Mouse (Mus musculus): ENCODE results near the gene Tcf7l1. TPM values are rescaled to one million over a fixed set of nuclear protein-coding genes. Genes with fewer than 3 reads are reported as not detected.

Tcf7l1 gene
- 14.8 and 16.4 TPM in 2 replicates for polyA plus RNA-seq (2015; fragmentation: Nextera tagmentation; extraction: Ambion mirVana)

GRCm38 (mm10) chr6:72788892-72789699 is at the start of gene Tcf7l1:
Gene Tcf7l1 (minus strand): TSS chr6:72789254.

GRCm38 (mm10) chr6:72616643-72617288 is 172.3 kb downstream of the Tcf7l1 start, which contains the start of gene Tgoln1:
Gene Tgoln1 (minus strand): TSS chr6:72617000.

DNA sequence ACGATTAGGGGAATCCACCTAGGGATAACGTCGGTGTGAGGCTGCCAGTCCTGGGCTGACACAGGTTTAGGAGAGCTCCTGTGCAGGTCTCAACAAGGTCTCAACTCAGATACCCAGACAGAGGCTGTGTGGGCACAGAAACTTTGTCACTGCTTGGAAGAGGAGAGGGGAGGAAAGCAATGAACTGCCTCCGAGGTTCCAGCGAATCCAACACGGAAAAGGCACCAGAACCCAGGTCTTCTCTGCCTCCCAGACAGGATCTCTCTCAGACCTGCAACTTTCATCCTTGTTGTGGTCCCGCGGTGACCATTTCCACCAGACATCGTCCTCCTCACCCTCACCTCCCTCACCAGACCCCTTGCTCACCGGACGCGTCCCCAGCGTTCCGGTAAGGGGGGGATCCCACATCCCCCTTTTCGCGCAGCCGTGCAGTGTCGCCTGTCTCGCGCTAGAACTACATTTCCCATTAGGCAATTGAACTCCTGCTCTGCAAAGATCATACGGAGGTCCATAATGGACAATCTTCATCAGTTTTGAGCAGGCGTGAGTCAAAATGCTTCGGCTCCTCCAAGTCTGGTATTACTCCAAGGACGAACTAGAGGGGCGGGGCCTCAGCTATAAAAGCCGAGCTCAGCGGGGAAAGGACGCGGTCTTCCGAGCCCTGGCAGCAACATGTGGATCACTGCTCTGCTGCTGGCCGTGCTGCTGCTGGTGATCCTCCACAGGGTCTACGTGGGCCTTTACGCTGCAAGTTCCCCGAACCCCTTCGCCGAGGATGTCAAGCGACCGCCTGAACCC is 190.9 kb downstream of the Tcf7l1 start, which contains the start of the genes Elmod3 and Retsat:
Gene Elmod3, minus strand, starts transcription at position 458 of the 798 bp plus-strand sequence.
Gene Retsat, plus strand, starts transcription at position 520 of the 798 bp plus-strand sequence.

Other genes with a start within 250 kb of the Tcf7l1 start
- gene Capg, start 244.9 kb downstream of the Tcf7l1 start, polyA plus RNA-seq (2015; fragmentation: Nextera tagmentation; extraction: Ambion mirVana) = 25.8 and 33.7 TPM in 2 replicates
- 16.9 and 18.8 TPM in 2 replicates for gene Elmod3, start 190.8 kb downstream of the Tcf7l1 start, polyA plus RNA-seq (2015; fragmentation: Nextera tagmentation; extraction: Ambion mirVana)
- gene Retsat, start 190.8 kb downstream of the Tcf7l1 start, polyA plus RNA-seq (2015; fragmentation: Nextera tagmentation; extraction: Ambion mirVana) = 58.7 and 60.8 TPM in 2 replicates
- 15.5 and 19.4 TPM in 2 replicates for gene Tgoln1, start 172.3 kb downstream of the Tcf7l1 start, polyA plus RNA-seq (2015; fragmentation: Nextera tagmentation; extraction: Ambion mirVana)
- gene Kcmf1, start 110.7 kb upstream of the Tcf7l1 start, polyA plus RNA-seq (2015; fragmentation: Nextera tagmentation; extraction: Ambion mirVana) = 50.5 and 50.6 TPM in 2 replicates
- 1,124 and 1,683 TPM in 2 replicates for gene Tmsb10, start 169.5 kb upstream of the Tcf7l1 start, polyA plus RNA-seq (2015; fragmentation: Nextera tagmentation; extraction: Ambion mirVana)

All from skeletal muscle tissue, postnatal 0 days (tissue).